Mouse (Mus musculus) ES-Bruce4 (cell line): Measurements from ENCODE around the gene Park7.

Experiments used
- CTCF ChIP-seq: IDR thresholded peaks from one replicate; pipeline ENCODE4 v1.8.1; 2011; ENCODE audit warnings: low read depth, low read length
- EP300 ChIP-seq: IDR thresholded peaks from 2 replicates; pipeline ENCODE4 v1.6.1; 2011; ENCODE audit warnings: low read depth, low read length; ENCODE audit not compliant: insufficient read depth
- POLR2A ChIP-seq: IDR thresholded peaks from one replicate; pipeline ENCODE4 v1.8.1; 2011; ENCODE audit warnings: low read length; ENCODE audit not compliant: insufficient read depth

GRCm38 (mm10) chr4:150944707-150945106, 30.5 kb upstream of the Park7 start:
- TF ChIP-seq POLR2A (no peak), CTCF (no peak), EP300 (no peak)
